Mouse (Mus musculus): Measurements from ENCODE around the gene Rnpepl1. TPM values are rescaled to one million over a fixed set of nuclear protein-coding genes. Genes with fewer than 3 reads are reported as not detected.

Gene Rnpepl1
- polyA plus RNA-seq, 1 experiment from 2014 or later: 31.8 TPM

- Histone ChIP-seq H3K4me3 (ENCODE audit: low read depth, low read length) (no peak overlapping the region), H3K4me2 (ENCODE audit: low read depth, low read length, severe bottlenecking) (no peak overlapping the region), H3K27me3 (ENCODE audit: control insufficient read depth, insufficient read depth, low read length) (no peaks in the 10 kb centered on the region), H3K9me3 (ENCODE audit: control insufficient read depth, low read length) (no peaks in the 10 kb centered on the region), H3K27ac (ENCODE audit: low read depth, low read length) (no peak overlapping the region), H3K36me3 (ENCODE audit: control insufficient read depth, insufficient read depth, low read length) (no peaks in the 10 kb centered on the region), H3K4me1 (replicated peaks; ENCODE audit: control insufficient read depth, insufficient read depth, low read length) (no peaks in the 10 kb centered on the region), H3K9ac (ENCODE audit: low read length) (no peak overlapping the region)
- DNase-seq (ENCODE audit: low spot score) (no peak), ATAC-seq (replicated peaks; ENCODE audit: low FRiP score) (no peak)
- WGBS: 66% methylated on average over 12 of the region's 12 CpGs
These were observed 33.1 kb upstream of the Rnpepl1 start for GRCm38 (mm10) chr1:92877431-92877978.

GRCm38 (mm10) chr1:92878066-92878741 is 32.4 kb upstream of the Rnpepl1 start:
- no peaks in the 10 kb centered on the region for H3K9me3 ChIP-seq (ENCODE audit: control insufficient read depth, low read length)
- WGBS: 90% methylated on average over 13 of the region's 13 CpGs
- H3K4me3 ChIP-seq (ENCODE audit: low read depth, low read length): no peak overlapping the region
- no peak overlapping the region for H3K4me2 ChIP-seq (ENCODE audit: low read depth, low read length, severe bottlenecking)
- DNase-seq (ENCODE audit: low spot score): no peak
- no peaks in the 10 kb centered on the region for H3K36me3 ChIP-seq (ENCODE audit: control insufficient read depth, insufficient read depth, low read length)
- H3K27me3 ChIP-seq (ENCODE audit: control insufficient read depth, insufficient read depth, low read length): no peaks in the 10 kb centered on the region
- no peak overlapping the region for H3K27ac ChIP-seq (ENCODE audit: low read depth, low read length)
- no peak overlapping the region for H3K9ac ChIP-seq (ENCODE audit: low read length)
- no peaks in the 10 kb centered on the region for H3K4me1 ChIP-seq (replicated peaks; ENCODE audit: control insufficient read depth, insufficient read depth, low read length)
- no peak for ATAC-seq (replicated peaks; ENCODE audit: low FRiP score)

- DNase-seq (ENCODE audit: low spot score): no peak
- no peak for ATAC-seq (replicated peaks; ENCODE audit: low FRiP score)
- WGBS: 93% methylated on average over 12 of the region's 12 CpGs
These were observed 31.3 kb upstream of the Rnpepl1 start for GRCm38 (mm10) chr1:92879266-92879665.

GRCm38 (mm10) chr1:92880101-92880500 is 30.5 kb upstream of the Rnpepl1 start:
- Histone ChIP-seq H3K4me2 (ENCODE audit: low read depth, low read length, severe bottlenecking) (no peak overlapping the region), H3K27me3 (ENCODE audit: control insufficient read depth, insufficient read depth, low read length) (no peaks in the 10 kb centered on the region), H3K4me3 (ENCODE audit: low read depth, low read length) (no peak overlapping the region), H3K9ac (ENCODE audit: low read length) (no peak overlapping the region), H3K27ac (ENCODE audit: low read depth, low read length) (no peak overlapping the region), H3K36me3 (ENCODE audit: control insufficient read depth, insufficient read depth, low read length) (no peaks in the 10 kb centered on the region), H3K9me3 (ENCODE audit: control insufficient read depth, low read length) (no peaks in the 10 kb centered on the region), H3K4me1 (replicated peaks; ENCODE audit: control insufficient read depth, insufficient read depth, low read length) (no peaks in the 10 kb centered on the region)
- 78% methylated on average over 5 of the region's 5 CpGs for WGBS
- ATAC-seq (replicated peaks; ENCODE audit: low FRiP score) (no peak), DNase-seq (ENCODE audit: low spot score) (no peak)

More at GRCm38 (mm10) chr1:92879266-92879665, 31.3 kb upstream of the Rnpepl1 start:
- Histone ChIP-seq H3K4me1 (replicated peaks; ENCODE audit: control insufficient read depth, insufficient read depth, low read length) (no peaks in the 10 kb centered on the region), H3K4me3 (ENCODE audit: low read depth, low read length) (no peak overlapping the region), H3K9ac (ENCODE audit: low read length) (no peak overlapping the region), H3K9me3 (ENCODE audit: control insufficient read depth, low read length) (no peaks in the 10 kb centered on the region), H3K27ac (ENCODE audit: low read depth, low read length) (no peak overlapping the region), H3K36me3 (ENCODE audit: control insufficient read depth, insufficient read depth, low read length) (no peaks in the 10 kb centered on the region), H3K4me2 (ENCODE audit: low read depth, low read length, severe bottlenecking) (no peak overlapping the region), H3K27me3 (ENCODE audit: control insufficient read depth, insufficient read depth, low read length) (no peaks in the 10 kb centered on the region)

- DNase-seq (ENCODE audit: low spot score) (no peak), ATAC-seq (replicated peaks; ENCODE audit: low FRiP score) (no peak)
- Histone ChIP-seq H3K4me3 (ENCODE audit: low read depth, low read length) (no peak overlapping the region), H3K9ac (ENCODE audit: low read length) (no peak overlapping the region), H3K9me3 (ENCODE audit: control insufficient read depth, low read length) (no peaks in the 10 kb centered on the region), H3K27me3 (ENCODE audit: control insufficient read depth, insufficient read depth, low read length) (no peaks in the 10 kb centered on the region), H3K27ac (ENCODE audit: low read depth, low read length) (no peak overlapping the region), H3K4me1 (replicated peaks; ENCODE audit: control insufficient read depth, insufficient read depth, low read length) (no peaks in the 10 kb centered on the region), H3K4me2 (ENCODE audit: low read depth, low read length, severe bottlenecking) (no peak overlapping the region), H3K36me3 (ENCODE audit: control insufficient read depth, insufficient read depth, low read length) (no peaks in the 10 kb centered on the region)
- 88% methylated on average over 6 of the region's 6 CpGs for WGBS
These were observed 28.6 kb upstream of the Rnpepl1 start for GRCm38 (mm10) chr1:92881982-92882381.

- no peak for ATAC-seq (replicated peaks; ENCODE audit: low FRiP score)
- no peaks in the 10 kb centered on the region for H3K27me3 ChIP-seq (ENCODE audit: control insufficient read depth, insufficient read depth, low read length)
- 74% methylated on average over 7 of the region's 7 CpGs for WGBS
- H3K36me3 ChIP-seq (ENCODE audit: control insufficient read depth, insufficient read depth, low read length): no peaks in the 10 kb centered on the region
- no peaks in the 10 kb centered on the region for H3K9me3 ChIP-seq (ENCODE audit: control insufficient read depth, low read length)
- H3K4me2 ChIP-seq (ENCODE audit: low read depth, low read length, severe bottlenecking): no peak overlapping the region
- no peak for DNase-seq (ENCODE audit: low spot score)
- H3K4me3 ChIP-seq (ENCODE audit: low read depth, low read length): no peak overlapping the region
- H3K27ac ChIP-seq (ENCODE audit: low read depth, low read length): no peak overlapping the region
- no peak overlapping the region for H3K9ac ChIP-seq (ENCODE audit: low read length)
- H3K4me1 ChIP-seq (replicated peaks; ENCODE audit: control insufficient read depth, insufficient read depth, low read length): no peaks in the 10 kb centered on the region
These were observed 21.5 kb upstream of the Rnpepl1 start for GRCm38 (mm10) chr1:92888901-92889655.

- no peak overlapping the region for H3K4me2 ChIP-seq (ENCODE audit: low read depth, low read length, severe bottlenecking)
- no peak overlapping the region for H3K9ac ChIP-seq (ENCODE audit: low read length)
- H3K9me3 ChIP-seq (ENCODE audit: control insufficient read depth, low read length): no peaks in the 10 kb centered on the region
- no peak for ATAC-seq (replicated peaks; ENCODE audit: low FRiP score)
- no peaks in the 10 kb centered on the region for H3K36me3 ChIP-seq (ENCODE audit: control insufficient read depth, insufficient read depth, low read length)
- H3K27me3 ChIP-seq (ENCODE audit: control insufficient read depth, insufficient read depth, low read length): no peaks in the 10 kb centered on the region
- DNase-seq (ENCODE audit: low spot score): no peak
- no peaks in the 10 kb centered on the region for H3K4me1 ChIP-seq (replicated peaks; ENCODE audit: control insufficient read depth, insufficient read depth, low read length)
- H3K27ac ChIP-seq (ENCODE audit: low read depth, low read length): no peak overlapping the region
- H3K4me3 ChIP-seq (ENCODE audit: low read depth, low read length): no peak overlapping the region
- 69% methylated on average over 3 of the region's 3 CpGs for WGBS
These were observed 17.8 kb upstream of the Rnpepl1 start for GRCm38 (mm10) chr1:92892791-92893190.

GRCm38 (mm10) chr1:92893896-92894295 is 16.7 kb upstream of the Rnpepl1 start:
- no peaks in the 10 kb centered on the region for H3K27me3 ChIP-seq (ENCODE audit: control insufficient read depth, insufficient read depth, low read length)
- WGBS: 76% methylated on average over 3 of the region's 3 CpGs
- no peaks in the 10 kb centered on the region for H3K4me1 ChIP-seq (replicated peaks; ENCODE audit: control insufficient read depth, insufficient read depth, low read length)
- H3K36me3 ChIP-seq (ENCODE audit: control insufficient read depth, insufficient read depth, low read length): no peaks in the 10 kb centered on the region
- no peaks in the 10 kb centered on the region for H3K9me3 ChIP-seq (ENCODE audit: control insufficient read depth, low read length)
- H3K27ac ChIP-seq (ENCODE audit: low read depth, low read length): no peak overlapping the region
- ATAC-seq (replicated peaks; ENCODE audit: low FRiP score) (no peak), DNase-seq (ENCODE audit: low spot score) (no peak)
- no peak overlapping the region for H3K4me3 ChIP-seq (ENCODE audit: low read depth, low read length)
- no peak overlapping the region for H3K4me2 ChIP-seq (ENCODE audit: low read depth, low read length, severe bottlenecking)
- no peak overlapping the region for H3K9ac ChIP-seq (ENCODE audit: low read length)
